Mouse (Mus musculus) hindbrain, embryonic 14.5 days (tissue): ENCODE results near the gene Mex3a. TPM values are rescaled to one million over a fixed set of nuclear protein-coding genes. Genes with fewer than 3 reads are reported as not detected.

Experiments used
- ATAC-seq: fragments of 200-750 bp; cut with Nextera tagmentation; 2 replicates; pipeline ENCODE4 v1.8.0; 2017; ENCODE audit warnings: moderate number of reproducible peaks, mild to moderate bottlenecking, moderate TSS enrichment, moderate library complexity; ENCODE audit not compliant: low FRiP score
- DNase-seq: peaks from one replicate; pipeline ENCODE4 v3.0.0-alpha.2; 2015; ENCODE audit warnings: low spot score
- H3K27ac ChIP-seq: fragments of 300-500 bp; sonication (generic); 2 replicates; pipeline ENCODE4 v1.5.1; 2014; ENCODE audit warnings: mild to moderate bottlenecking, moderate library complexity
- H3K27me3 ChIP-seq: fragments of 300-500 bp; sonication (generic); 2 replicates; pipeline ENCODE4 v1.6.1; 2014; ENCODE audit warnings: mild to moderate bottlenecking, low read length, mixed read lengths; ENCODE audit not compliant: control insufficient read depth, insufficient read depth
- H3K36me3 ChIP-seq: fragments of 300-500 bp; sonication (generic); replicated peaks from 2 replicates; pipeline ENCODE4 v1.6.1; 2014; ENCODE audit not compliant: control insufficient read depth, insufficient read depth
- H3K4me1 ChIP-seq: fragments of 300-500 bp; sonication (generic); replicated peaks from 2 replicates; pipeline ENCODE4 v1.6.1; 2014; ENCODE audit warnings: antibody characterized with exemption, low read length, mixed read lengths; ENCODE audit not compliant: control insufficient read depth, insufficient read depth
- H3K4me2 ChIP-seq: fragments of 300-500 bp; sonication (generic); replicated peaks from 2 replicates; pipeline ENCODE4 v1.6.1; 2014; ENCODE audit warnings: mild to moderate bottlenecking, moderate library complexity
- H3K4me3 ChIP-seq: fragments of 300-500 bp; sonication (generic); replicated peaks from 2 replicates; pipeline ENCODE4 v1.5.1; 2014; ENCODE audit warnings: mild to moderate bottlenecking, low read length
- H3K9ac ChIP-seq: fragments of 300-500 bp; sonication (generic); 2 replicates; pipeline ENCODE4 v1.6.1; 2014
- H3K9me3 ChIP-seq: fragments of 300-500 bp; sonication (generic); 2 replicates; pipeline ENCODE4 v1.6.1; 2016; ENCODE audit warnings: low read length; ENCODE audit not compliant: control insufficient read depth
- WGBS: fragments of 180-500 bp; shearing (Covaris S2); extraction: QIAGEN DNeasy Blood & Tissue Kit; methylation state at CpG from one replicate; pipeline ENCODE4 v1.1.7; 2014; 5-methylcytosine and 5-hydroxymethylcytosine counted together
- polyA plus RNA-seq: library from polyadenylated mRNA; unstranded; fragments of >200 nt; fragmentation: Nextera tagmentation; extraction: Ambion mirVana; gene quantifications from 2 replicates; pipeline ENCODE4 v1.2.1, GENCODE M21; 2014

Mex3a gene
- polyA plus RNA-seq, 1 experiment from 2014 or later = 31.0 TPM

DNA sequence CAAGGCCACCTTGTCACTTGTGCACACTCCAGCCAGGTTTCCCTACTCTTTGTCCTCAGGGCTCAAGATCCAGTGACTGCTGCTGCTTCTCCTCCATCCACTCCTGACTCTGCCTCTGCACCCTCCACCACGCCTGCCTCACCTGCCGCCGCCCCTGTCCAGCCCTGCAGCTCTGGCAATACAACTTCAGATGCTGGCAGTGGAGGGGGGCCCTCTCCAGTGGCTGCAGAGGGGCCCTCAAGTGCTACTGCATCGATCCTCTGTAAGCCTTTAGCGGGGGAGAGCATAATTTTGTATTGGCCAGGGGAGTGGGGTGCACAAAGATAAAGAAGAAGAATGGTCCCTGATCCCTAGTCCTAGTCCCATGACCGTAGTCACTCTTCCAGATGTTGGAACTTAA, 23.5 kb downstream of the Mex3a start:
- 95% methylated on average over 6 of the region's 6 CpGs for WGBS
- no peak overlapping the region for H3K4me2 ChIP-seq
- DNase-seq = no peak
- peaks cover 55% of the 10 kb centered on the region for H3K36me3 ChIP-seq
- H3K4me1 ChIP-seq = peaks cover 17% of the 10 kb centered on the region
- no peaks in the 10 kb centered on the region for H3K9me3 ChIP-seq
- H3K9ac ChIP-seq = no peak overlapping the region
- no peak for ATAC-seq
- H3K27ac ChIP-seq = no peak overlapping the region
- H3K4me3 ChIP-seq = no peak overlapping the region
- H3K27me3 ChIP-seq = no peaks in the 10 kb centered on the region

DNA sequence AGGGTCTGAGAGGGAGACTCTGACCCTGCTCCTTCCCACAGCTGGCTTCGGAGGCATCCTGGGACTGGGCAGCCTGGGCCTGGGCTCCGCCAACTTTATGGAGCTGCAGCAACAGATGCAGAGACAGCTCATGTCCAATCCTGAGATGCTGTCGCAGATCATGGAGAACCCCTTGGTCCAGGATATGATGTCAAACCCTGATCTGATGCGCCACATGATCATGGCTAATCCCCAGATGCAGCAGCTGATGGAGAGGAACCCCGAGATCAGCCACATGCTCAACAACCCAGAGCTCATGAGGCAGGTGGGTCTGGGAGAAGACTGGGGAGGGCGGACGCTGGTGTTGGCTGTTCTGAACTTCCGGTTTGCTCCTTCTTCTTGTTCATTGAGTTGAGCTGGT, 24.4 kb downstream of the Mex3a start:
- 95% methylated on average over 8 of the region's 8 CpGs for WGBS
- DNase-seq (no peak), ATAC-seq (no peak)
- Histone ChIP-seq H3K36me3 (peaks cover 63% of the 10 kb centered on the region), H3K4me1 (peaks cover 17% of the 10 kb centered on the region), H3K27ac (no peak overlapping the region), H3K9me3 (no peaks in the 10 kb centered on the region), H3K27me3 (no peaks in the 10 kb centered on the region), H3K4me2 (no peak overlapping the region), H3K4me3 (no peak overlapping the region), H3K9ac (no peak overlapping the region)

DNA sequence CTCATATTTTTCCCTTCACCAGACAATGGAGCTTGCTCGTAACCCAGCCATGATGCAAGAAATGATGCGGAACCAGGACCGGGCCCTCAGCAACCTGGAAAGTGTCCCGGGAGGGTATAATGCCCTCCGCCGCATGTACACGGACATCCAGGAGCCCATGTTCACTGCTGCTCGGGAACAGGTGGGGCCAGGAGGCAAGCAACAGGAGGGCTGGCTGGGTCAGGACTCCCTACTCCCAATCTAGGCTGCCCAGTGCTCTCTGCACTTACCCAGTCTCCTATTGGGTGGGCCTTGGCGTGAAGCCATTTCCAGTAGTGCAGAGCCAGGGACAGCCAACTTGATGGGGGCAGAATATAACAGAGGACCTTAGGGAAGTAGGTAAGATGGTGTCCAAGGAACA, 27.4 kb downstream of the Mex3a start:
- H3K4me3 ChIP-seq = no peak overlapping the region
- H3K4me2 ChIP-seq = no peak overlapping the region
- H3K9ac ChIP-seq = no peak overlapping the region
- H3K27me3 ChIP-seq = no peaks in the 10 kb centered on the region
- peaks cover 9% of the 10 kb centered on the region for H3K4me1 ChIP-seq
- DNase-seq (no peak), ATAC-seq (no peak)
- peaks cover 93% of the 10 kb centered on the region for H3K36me3 ChIP-seq
- H3K27ac ChIP-seq = no peak overlapping the region
- WGBS = 92% methylated on average over 9 of the region's 9 CpGs
- no peaks in the 10 kb centered on the region for H3K9me3 ChIP-seq

DNA sequence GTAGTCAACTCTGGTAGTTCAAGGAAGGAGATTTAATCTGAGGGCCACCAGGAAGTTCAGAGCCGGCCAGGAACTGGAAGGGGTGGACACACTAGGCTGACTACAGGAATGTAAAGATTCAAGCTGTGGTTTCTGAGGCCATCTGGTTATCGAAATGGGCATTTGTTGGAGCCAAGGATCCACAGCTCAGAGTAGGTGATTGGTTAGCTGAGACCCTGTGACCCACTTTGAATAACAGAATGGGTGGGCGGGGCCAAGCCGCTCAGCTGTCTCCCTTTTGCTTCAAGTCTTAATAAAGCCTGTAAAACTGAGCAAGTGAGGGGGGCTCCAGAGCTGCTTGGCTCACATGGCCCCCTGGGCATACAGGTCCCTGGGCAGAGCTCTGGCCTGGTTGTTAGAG, 29.8 kb downstream of the Mex3a start:
- DNase-seq = no peak
- no peaks in the 10 kb centered on the region for H3K9me3 ChIP-seq
- no peak overlapping the region for H3K4me2 ChIP-seq
- H3K27ac ChIP-seq = no peak overlapping the region
- H3K27me3 ChIP-seq = no peaks in the 10 kb centered on the region
- WGBS = 55% methylated on average over 4 of the region's 4 CpGs
- H3K36me3 ChIP-seq = peaks cover 98% of the 10 kb centered on the region
- H3K4me1 ChIP-seq = no peaks in the 10 kb centered on the region
- H3K9ac ChIP-seq = no peak overlapping the region
- no peak overlapping the region for H3K4me3 ChIP-seq
- ATAC-seq = no peak

DNA sequence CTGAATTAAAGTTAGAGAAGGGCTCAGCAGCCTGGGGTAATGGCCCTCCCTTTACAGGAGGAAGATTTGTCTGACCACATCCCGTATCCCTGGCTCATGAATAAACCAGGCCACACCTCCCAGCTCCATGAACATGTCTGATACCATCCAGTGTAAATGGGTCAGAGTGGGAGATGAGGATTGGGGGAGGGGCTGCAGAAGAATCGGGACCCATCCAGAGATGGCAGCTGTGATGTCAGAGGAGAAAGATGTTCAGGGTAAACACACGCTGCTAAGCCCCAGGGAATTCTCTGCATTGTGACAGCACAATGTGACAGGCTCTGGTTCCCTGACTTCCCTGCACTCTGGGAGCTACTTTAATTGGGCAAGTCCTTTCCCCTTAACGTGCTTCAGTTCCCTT, 31.2 kb downstream of the Mex3a start:
- Histone ChIP-seq H3K9ac (no peak overlapping the region), H3K36me3 (peaks cover 98% of the 10 kb centered on the region), H3K4me1 (no peaks in the 10 kb centered on the region), H3K4me3 (no peak overlapping the region), H3K27me3 (no peaks in the 10 kb centered on the region), H3K9me3 (no peaks in the 10 kb centered on the region), H3K27ac (no peak overlapping the region), H3K4me2 (no peak overlapping the region)
- DNase-seq (no peak), ATAC-seq (peak; percentile 35; the same call in 1 of the 2 replicates)
- WGBS = 45% methylated on average over 4 of the region's 4 CpGs

DNA sequence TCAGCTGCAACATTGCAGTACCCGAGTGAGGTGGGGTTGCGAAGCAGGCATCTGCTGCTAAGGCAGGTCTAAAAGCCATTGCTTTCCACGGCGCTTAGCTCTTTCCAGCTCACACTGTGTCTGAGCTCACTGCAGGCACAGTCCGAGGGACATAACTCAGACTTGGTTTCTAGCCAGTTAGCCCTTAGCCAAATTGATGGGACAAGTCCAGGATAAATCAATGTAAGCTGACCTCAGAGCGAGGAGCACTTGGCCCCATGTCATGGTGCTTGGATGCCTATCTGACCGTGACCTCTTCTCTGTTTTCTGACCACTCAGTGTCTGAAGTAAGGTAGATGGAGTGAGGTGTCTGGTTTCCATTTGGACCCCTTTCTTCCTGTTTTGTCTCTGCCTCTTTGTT, 31.8 kb downstream of the Mex3a start:
- Histone ChIP-seq H3K4me1 (no peaks in the 10 kb centered on the region), H3K9me3 (no peaks in the 10 kb centered on the region), H3K4me2 (no peak overlapping the region), H3K9ac (no peak overlapping the region), H3K27me3 (no peaks in the 10 kb centered on the region), H3K4me3 (no peak overlapping the region), H3K36me3 (peaks cover 98% of the 10 kb centered on the region), H3K27ac (no peak overlapping the region)
- DNase-seq = no peak
- 89% methylated on average over 7 of the region's 7 CpGs for WGBS
- no peak for ATAC-seq

DNA sequence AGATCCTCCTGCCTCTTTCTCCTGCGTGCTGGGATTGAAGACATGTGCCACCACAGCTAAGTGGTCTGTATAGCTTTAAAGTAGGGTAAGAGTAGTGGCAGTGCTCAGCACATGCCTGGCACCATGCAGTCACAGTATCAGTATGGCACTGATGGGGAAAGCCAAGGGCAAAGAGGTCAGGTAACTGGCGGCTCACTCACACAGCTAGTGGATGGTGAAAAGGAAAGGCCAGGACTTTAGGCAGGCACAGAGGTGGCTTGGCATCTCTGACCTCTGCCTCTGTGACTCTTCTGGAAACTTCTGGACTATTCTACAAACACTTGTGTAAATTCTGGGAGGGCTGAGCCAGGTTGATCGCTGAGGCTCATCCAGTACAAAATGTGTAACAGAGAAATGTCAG, 33.9 kb downstream of the Mex3a start:
- no peaks in the 10 kb centered on the region for H3K9me3 ChIP-seq
- H3K4me1 ChIP-seq = no peaks in the 10 kb centered on the region
- ATAC-seq = no peak
- H3K27ac ChIP-seq = no peak overlapping the region
- H3K27me3 ChIP-seq = no peaks in the 10 kb centered on the region
- WGBS = 90% methylated on average over 3 of the region's 3 CpGs
- no peak overlapping the region for H3K4me2 ChIP-seq
- no peak overlapping the region for H3K9ac ChIP-seq
- DNase-seq = no peak
- H3K36me3 ChIP-seq = peaks cover 97% of the 10 kb centered on the region
- no peak overlapping the region for H3K4me3 ChIP-seq

DNA sequence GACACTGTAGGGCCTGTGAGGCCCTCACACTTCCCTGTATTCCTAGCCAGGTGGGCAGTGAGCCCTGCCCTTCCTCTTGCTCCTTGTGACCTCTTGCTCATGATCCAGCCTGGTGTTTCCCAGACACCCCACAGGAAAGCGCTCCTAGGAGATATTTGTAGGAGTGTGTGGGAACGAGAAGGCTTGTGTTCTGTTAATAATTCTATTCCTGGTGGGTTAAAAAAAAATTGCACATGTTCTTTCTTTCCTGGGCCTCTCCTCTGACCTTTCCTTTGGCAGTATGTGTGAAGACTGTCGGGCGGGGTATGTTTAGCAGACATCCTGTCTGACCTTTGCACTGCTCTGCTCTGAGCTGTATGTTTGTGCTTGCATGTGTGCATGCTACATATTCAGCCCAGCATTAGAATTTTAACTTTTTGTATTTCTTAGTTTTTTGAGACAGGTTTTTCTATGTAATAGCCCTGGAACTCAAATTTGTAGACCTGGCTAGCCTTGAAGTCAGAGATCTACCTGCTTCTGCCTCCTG, 34.4 kb downstream of the Mex3a start:
- no peak overlapping the region for H3K4me3 ChIP-seq
- no peak for ATAC-seq
- H3K9ac ChIP-seq = no peak overlapping the region
- no peak overlapping the region for H3K27ac ChIP-seq
- H3K27me3 ChIP-seq = no peaks in the 10 kb centered on the region
- H3K4me2 ChIP-seq = no peak overlapping the region
- 90% methylated on average over 4 of the region's 4 CpGs for WGBS
- H3K36me3 ChIP-seq = peaks cover 92% of the 10 kb centered on the region
- DNase-seq = no peak
- H3K9me3 ChIP-seq = no peaks in the 10 kb centered on the region
- H3K4me1 ChIP-seq = no peaks in the 10 kb centered on the region

DNA sequence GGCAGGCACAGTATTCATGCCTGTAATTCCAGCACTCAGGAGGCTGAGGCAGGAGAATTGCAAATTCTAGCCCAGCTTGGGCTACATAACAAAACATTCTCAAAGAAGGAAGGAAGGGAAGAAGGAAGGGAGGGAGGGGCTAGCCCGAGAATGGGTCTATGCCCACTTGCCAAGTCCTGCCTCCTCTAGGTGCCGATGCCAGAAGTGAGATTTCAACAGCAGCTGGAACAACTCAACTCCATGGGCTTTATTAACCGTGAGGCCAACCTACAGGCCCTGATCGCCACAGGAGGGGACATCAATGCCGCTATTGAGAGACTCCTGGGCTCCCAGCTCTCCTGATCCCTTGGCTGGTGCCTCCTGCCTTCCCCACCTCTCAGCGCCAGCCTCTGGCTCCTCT, 35.7 kb downstream of the Mex3a start:
- Histone ChIP-seq H3K4me2 (no peak overlapping the region), H3K9ac (no peak overlapping the region), H3K27me3 (no peaks in the 10 kb centered on the region), H3K9me3 (no peaks in the 10 kb centered on the region), H3K27ac (no peak overlapping the region), H3K4me1 (no peaks in the 10 kb centered on the region), H3K4me3 (no peak overlapping the region), H3K36me3 (peaks cover 80% of the 10 kb centered on the region)
- WGBS = 95% methylated on average over 6 of the region's 6 CpGs
- no peak for DNase-seq
- ATAC-seq = no peak

DNA sequence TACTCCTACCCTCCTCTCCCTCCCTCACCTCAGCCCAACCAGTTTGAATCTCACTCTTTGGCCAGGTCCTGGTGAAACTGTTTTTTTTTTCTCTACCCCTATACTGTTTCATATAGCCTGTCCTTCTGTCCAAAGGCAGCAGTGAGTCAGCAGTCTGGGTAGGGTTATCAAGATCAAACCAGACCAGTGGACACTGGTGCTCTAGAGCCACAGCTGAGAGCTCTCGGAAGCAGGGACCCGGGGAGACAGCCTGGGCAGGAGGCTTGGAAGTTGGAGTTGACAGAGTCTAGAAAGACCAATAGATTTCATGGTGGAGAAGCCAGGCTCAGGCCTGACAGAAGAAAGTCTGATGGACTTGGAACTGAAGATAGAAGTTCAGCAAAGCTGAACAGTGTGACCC, 36.4 kb downstream of the Mex3a start:
- no peak for DNase-seq
- H3K27me3 ChIP-seq = no peaks in the 10 kb centered on the region
- no peak for ATAC-seq
- no peaks in the 10 kb centered on the region for H3K4me1 ChIP-seq
- H3K27ac ChIP-seq = no peak overlapping the region
- H3K4me3 ChIP-seq = no peak overlapping the region
- WGBS = 98% methylated on average over 2 of the region's 2 CpGs
- peaks cover 72% of the 10 kb centered on the region for H3K36me3 ChIP-seq
- H3K9ac ChIP-seq = no peak overlapping the region
- H3K4me2 ChIP-seq = no peak overlapping the region
- H3K9me3 ChIP-seq = no peaks in the 10 kb centered on the region
